Mouse (Mus musculus) urinary bladder, adult 18-20 months (tissue): Measurements from ENCODE around the gene Apof.

Experiments
- DNase-seq, 2 experiments: peaks; one replicate each; pipeline ENCODE4 v3.0.0; 2022; ENCODE audit warnings: low spot score in 2 of 2, mixed read lengths in 2 of 2

Apof gene

DNA sequence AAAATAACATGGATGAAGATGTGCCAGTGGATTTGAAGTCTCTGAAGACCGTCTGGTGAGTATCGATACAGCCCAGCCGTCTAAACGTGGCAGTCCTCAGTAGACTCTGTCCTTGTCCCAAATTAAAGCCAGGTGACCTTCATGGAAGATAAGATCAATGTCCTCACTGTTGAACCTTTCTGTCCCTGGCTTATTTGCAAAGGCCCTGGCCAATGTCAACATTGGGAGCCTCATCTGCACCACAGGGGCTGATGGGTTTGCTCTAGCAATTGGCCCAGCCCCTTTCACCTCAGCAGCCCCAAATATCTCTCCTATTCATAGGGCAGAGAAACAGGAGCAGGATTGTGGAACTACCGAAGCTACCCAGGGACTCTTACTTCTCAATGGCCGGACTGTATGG is at the start of gene Apof:
Gene Apof (plus strand): TSS at position 301 of the 400 bp plus-strand sequence.
- DNase-seq: no peak

DNA sequence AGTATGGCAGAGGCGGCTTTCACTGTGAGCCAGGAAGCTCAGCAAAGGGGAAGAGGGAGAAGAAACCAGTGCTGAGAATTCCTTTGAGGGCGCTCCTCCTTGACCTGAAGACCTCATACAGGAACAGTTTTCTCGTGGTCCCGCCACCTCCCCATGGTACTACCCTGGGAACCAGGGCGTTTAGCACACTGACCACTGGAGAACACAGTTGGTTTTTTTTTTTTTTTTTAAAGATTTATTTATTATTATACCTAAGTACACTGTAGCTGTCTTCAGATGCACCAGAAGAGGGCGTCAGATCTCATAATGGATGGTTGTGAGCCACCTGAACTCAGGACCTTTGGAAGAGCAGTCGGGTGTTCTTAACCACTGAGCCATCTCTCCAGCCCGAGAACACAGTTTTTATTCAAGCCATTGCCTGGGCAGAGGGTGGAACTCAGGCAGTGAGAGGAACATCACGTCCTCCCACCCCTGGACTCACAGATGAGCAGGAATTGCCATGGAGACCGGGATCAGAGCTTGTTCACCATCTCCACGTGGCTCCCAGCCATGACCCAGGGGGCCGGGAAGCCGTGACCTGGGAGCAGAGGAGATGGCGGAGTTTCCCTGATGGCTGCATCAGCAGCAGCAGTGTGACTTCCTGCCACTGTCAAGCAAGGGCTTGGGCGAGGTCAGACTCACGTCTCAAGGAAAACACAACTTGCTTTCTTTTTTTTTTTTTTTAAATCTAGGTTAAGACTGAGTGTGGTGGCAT is 46.8 kb upstream of the Apof start:
- no peak for DNase-seq

DNA sequence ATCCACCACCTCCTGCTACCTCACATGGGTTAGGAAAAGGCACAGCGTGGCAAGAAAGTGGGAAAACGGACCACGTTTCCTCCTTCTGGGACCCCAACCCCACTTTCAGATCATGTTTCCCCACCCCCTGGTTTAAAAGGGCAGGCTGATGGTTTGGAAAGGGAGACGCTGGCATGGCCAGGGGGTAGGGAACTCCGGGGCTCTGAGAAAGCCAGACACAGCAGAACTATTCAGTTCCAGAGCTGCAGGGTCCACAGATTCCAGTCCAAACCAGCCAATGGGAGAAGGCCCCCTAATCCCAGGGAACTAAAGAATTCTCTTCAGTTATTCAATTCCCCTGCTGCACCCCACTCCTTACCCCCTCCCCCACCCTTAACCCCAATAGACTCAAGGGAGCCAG is 43.4 kb upstream of the Apof start:
- no peak for DNase-seq

DNA sequence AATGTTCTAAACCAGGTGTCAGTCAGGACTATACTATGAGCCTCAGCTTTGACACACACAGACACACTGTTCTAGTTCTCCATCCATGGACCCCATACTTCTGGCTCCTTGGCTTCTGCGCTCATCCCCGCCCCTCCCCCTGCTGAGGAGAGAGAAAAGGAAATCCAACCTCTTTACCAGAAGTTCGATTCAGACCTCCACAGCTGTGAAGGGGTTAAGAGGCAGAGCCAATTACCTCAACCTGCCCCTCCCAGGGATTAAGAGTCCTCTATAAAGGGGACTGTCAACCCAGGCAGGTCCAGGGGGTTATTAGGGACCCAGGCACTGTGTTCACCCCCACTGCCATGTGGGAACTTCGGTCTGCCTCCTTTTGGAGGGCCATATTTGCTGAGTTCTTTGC is 42.9 kb upstream of the Apof start, which contains the start of gene Mip:
Gene Mip (plus strand): TSS at position 301 of the 400 bp plus-strand sequence.
- DNase-seq: no peak

DNA sequence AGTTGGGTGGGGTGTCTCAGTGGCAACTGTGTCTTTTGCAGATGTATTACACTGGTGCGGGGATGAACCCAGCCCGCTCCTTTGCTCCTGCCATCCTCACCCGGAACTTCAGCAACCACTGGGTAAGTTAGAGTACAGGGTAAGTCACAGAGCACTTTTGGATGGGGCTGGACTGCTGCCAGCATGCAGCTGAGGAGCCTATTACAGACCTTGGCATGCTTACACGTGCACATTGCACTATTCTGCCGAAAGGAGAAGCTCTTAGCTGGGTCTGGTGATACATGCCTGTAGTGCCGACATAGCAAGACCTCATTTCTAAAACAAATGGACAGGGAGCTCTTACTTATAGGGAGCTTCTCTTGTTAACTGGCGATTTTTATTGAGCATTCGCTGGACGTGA is 40.9 kb upstream of the Apof start:
- no peak for DNase-seq

DNA sequence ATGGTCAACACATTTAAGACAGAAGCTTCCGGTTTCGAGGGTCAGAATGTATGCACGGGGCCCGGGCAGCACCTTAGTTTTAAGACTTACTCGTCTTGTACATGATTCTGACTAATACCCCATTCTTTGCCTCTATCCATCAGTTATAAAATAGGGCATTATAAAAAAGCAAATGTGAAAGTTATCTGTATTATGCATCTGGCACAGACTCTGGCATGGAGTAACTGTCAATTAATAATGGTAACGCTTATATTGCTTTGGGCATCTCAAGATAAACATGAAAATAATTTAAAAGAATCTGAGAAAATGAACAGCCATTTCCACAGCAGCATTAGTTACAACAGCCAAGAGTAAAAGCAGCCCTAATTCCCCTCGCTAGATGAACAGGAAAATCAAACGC is 40.5 kb upstream of the Apof start:
- DNase-seq: no peak

DNA sequence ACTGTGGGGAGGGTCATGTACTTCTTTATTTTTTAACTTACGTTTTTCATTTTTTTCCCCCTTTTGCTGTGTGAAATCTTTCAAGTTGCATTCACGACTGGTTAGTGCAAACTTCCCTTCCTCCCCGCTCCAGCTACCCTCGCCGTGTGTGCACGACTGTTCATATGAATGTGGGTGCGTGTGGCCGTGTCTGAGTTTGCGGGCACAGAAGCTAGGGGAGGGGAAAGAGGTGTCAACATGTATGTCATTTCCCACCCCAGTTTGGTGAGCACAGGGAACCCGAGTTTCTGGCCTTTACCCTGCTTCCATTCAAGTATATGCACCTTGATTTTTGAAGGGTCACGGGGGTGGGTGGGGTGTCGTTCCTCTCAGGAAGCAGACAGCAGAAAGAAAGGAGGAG is 37.9 kb upstream of the Apof start:
- DNase-seq: no peak

DNA sequence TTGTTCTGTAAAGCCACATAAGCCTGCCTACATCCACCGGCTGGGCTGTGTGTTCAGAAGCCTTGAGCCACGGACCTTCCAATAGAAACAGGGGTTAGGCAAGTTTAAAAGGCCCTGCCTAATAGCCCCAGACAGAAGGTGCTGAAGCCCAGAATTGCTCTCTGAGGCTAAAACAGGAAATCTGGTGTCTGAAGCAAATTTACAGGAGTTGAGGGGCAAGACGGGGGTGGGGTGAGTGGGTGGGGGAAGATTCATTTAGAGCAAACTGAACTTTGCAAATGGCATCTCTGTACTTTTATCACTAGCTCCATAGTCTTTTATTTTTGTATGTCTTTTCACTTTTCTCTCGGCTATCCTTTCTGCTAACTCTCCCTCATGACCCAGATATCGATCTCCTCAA is 37.3 kb upstream of the Apof start:
- no peak for DNase-seq

DNA sequence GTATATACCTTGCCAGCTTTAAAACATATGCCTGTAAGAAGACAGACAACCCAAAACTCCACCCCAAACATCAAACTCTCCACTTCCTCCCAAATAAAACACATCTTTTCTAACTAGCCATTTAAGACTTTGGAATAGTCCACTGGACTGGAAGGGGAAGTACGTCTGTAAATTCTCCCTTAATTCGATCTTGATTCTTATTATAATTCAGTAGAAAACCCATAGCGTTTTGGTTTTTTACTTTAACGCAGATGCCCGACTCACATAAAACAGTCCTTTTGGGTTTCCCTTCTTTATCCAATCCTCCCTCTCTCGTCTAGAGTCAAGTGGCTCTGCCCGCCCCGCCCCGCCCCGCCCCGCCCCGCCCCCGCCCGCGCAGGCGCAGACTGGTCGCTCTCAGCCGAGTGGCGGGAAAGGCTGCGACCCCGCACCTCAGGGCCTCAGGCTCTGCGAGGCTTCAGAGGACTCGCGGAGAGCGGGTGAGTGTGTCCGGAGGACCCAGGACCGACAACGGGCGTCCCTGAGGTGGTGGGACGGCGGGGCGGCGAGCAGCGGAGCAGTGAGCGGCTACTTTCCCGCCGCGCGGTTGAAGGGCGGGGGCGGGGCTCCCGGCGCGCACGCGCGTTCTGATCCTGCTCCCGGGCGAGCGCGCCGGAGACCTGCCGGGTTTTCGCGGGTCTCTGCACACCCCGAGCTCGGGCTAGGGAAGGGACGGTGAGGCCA is 36.6 kb upstream of the Apof start, which contains the start of gene Timeless:
Gene Timeless (plus strand): TSS at position 369 of the 723 bp plus-strand sequence.
- peak; percentile 69 to 95 for DNase-seq

DNA sequence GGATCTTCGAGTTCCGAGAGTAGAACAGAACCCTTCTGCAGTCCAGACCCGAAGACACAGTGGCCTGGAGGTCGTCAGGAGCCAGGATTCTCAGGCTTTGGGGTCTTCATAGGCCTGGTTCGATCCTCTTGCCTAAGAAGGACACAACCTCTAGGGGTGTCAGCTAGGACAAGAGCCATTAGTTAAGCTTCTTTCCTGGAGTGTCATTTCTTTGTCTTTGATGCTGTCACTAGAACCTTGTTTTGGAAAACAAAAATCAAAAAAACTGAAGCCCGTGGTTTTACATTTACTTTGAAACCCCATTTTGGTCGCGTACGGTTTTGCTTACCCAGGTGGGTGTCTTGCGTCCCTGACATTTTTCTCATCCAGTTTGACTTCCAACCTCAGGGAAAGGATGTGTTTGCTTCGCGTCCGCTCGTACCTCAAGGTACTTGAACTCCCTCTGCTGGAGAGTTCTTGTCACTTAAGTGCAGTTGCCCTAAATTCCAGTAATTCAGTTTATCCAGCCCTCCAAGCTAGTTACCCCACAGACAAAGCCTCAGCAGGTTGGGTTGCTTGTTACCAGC is 36.0 kb upstream of the Apof start:
- peak; percentile 19 to 37 for DNase-seq

DNA sequence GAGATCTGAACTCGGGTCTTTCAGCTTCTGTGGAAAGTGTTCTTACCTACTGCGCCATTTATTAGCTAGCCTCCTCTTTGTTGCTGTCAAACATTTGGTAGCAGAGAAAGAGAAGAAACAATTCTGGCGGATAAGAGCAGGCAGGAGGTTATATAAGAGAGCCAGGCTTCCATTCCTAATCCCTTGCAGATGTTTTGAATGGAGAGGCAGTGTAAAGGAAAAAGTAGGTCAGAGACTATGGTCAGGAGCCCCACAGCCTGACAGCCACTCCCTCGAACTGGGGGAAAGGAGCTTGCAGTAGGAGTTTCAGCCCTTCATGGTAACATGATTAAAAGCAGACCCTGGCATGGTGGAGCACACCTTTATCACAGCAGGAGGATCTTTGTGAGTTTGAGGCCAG is 32.1 kb upstream of the Apof start:
- no peak for DNase-seq

DNA sequence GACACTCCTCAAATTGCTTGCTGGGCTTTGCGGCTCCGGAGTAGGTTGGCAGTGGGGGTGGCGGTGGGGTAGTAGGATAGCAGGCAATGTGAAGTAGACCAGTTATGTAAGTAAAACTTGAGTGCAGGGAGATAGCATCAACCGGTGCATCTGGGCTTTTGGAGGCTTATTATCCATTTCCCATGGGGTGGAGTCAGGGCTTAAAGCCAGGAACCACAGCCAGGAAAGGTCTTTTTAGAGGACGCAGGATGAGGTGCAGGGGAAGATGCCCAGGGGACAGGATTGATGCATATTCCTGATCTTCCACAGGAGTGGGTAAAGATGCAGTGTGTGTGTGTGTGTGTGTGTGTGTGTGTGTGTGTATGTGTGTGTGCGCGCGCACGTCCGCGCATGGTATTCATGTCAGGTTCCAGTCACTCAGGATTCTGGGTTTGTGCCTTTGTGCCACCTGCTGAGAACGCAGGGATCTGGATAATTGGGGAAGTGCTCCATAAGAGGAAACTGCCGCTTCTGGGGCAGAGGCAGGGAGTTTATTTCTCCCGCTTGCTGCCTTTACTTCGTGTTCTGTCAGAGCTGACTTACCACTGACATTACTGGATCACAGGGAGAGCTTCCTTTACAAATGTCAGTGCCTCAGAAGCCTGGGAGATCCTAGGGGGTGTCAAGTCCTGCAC is 30.5 kb upstream of the Apof start:
- DNase-seq: no peak

DNA sequence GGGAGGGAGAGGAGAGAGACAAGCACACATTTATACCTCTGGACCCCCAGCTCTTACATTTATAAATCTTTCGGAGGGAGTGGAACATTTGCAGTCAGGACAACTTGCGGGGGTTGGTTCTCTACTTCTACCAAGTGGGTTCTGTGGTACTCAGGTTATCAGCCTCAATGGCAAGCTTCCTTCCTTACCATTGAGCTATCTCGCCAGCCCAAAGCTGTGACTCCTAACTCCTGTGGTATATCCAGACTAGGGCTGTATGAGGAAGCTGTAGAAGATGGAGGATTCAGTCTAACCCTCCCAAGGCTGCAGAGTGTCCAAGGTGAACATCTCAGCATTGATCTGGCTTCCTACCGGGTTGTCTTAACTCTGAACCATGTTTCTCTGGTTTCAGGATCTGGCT is 29.3 kb upstream of the Apof start:
- no peak for DNase-seq

DNA sequence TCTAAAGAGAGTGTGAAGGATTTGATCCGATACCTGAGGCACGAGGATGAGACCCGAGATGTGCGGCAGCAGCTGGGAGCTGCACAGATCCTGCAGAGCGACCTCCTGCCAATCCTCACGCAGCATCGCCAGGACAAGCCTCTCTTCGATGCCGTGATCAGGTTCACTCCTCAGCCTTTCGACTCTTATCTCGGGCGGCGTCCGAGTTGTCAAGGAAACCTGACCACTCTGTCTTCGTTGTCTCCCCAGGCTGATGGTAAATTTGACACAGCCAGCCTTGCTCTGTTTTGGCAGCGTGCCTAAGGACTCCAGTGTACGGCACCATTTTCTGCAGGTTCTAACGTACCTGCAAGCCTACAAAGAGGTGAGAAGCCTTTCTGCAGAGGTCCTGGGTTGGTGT is 28.3 kb upstream of the Apof start:
- no peak for DNase-seq

DNA sequence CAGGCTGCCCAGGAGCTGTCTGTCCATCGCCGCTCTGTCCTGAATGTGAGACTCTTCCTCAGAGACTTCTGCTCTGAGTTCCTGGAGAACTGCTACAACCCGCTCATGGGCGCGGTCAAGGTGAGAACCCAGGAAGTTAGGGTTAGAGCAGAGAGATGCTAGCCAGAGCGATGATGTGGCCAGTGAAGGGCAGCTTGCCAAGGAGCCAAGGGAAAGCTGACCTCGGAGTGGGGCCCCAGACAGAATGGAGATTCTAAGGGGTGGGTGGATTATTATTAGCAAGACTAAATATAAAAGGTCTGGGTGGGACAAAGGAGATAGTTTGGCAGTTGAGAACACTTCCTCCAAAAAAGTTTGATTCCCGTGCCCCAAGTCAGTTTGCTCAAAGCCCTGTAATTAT is 25.2 kb upstream of the Apof start:
- no peak for DNase-seq

DNA sequence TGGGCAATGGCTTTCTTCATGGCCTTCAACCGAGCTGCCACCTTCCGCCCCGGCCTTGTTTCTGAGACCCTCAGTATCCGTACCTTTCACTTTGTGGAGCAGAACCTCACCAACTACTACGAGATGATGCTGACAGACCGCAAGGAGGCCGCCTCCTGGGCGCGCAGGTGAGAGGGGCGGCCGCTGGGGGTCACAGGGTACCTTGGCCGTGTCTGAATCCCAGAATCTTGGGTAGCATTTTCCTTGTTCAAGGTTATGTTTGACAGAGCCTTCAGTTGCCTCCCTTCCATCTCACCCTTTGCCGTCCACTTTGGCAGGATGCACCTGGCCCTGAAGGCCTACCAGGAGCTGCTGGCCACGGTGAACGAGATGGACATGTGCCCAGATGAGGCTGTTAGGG is 24.4 kb upstream of the Apof start:
- no peak for DNase-seq

DNA sequence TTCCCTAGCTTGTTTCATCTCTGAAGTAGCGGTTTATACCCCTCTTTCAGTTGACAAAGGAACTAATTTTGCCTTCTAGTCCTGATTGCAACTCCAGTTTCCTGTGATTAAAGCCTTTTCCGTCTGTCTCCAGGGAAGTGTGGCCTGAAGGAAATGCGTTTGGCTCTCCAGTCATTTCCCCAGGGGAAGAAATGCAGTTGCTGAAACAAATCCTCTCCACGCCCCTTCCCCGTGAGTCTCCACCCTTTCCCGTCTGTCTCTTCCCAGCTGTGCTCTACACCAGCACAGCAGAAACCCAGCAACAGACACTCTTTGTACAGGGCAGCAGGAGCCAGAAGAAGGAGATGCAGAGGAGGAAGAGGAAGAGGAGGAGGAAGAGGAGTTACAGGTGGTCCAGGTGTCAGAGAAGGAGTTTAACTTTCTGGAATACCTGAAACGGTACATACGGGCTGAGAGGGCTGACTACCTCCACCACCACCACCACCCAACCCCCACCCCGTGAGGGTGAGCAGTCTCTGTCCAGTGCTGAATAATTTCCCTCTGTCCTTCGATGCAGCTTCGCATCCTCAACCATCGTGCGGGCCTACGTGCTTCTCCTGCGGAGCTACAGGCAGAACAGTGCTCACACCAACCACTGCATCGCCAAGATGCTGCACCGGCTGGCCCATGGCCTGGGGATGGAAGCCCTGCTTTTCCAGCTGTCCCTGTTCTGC is 21.3 kb upstream of the Apof start:
- no peak for DNase-seq

DNA sequence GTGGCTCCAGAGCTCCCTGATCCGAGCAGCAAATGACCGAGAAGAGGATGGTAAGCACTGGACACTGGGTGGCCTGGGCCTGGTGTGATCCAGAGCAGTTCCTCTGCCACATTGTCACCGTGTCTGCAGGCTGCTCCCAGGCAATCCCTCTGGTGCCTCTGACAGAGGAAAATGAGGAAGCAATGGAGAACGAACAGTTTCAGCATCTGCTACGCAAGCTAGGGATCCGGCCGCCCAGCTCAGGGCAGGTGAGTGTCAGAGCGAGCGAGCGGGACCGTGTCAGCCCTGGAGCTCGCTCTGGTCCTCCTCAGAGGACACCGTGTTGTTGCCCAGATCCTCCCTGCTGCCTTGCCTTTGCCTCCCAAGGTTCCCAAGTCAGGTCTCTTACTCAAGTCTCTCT is 17.9 kb upstream of the Apof start:
- DNase-seq: no peak

DNA sequence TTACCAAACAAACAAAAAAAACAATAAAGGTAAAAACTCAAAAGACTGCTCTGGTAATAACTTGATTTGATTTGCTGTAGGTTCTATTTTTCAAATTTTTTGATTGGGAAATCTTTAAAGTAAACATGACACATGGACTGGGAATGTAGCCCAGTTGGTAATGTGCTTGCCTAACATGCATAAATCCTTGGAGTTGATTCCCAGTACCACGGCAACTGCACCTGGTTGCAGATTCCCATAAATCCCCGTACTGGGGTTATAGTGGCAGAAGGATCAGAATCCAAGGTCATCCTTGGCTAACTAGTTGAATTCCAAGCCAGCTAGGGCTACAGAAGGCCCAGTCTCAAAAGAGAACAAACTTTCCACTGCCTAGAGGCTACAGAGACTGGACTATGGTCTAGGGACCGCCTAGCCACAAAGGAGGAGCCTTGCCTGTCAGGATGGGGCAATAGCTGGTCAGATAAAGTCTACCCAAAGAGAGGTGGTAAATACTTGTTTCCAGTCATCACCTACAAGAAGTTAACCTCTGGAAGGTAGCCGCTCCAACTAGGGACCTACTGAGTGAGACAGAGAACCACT is 14.7 kb upstream of the Apof start, which contains the start of gene Apon:
Gene Apon (plus strand): TSS at position 420 of the 579 bp plus-strand sequence.
- no peak for DNase-seq

DNA sequence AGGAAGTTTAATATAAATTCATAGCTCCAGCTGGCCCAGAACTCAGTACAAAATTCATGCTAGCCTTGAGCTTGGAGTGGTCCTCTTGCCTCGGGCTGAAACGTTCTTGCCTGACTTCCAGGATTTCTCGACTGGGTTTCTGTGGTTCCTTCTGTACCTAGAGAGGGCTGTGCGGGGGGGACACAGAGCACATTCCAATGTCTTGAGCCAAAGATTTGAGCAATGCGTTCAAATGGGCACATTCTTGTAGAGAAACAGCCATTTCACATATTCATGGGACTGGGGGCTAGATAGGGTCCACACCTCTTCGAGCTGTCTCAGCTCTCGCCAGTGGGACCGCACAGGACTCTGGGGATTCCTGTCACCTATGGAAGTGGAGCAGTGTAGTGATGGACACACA is 12.5 kb upstream of the Apof start:
- no peak for DNase-seq

DNA sequence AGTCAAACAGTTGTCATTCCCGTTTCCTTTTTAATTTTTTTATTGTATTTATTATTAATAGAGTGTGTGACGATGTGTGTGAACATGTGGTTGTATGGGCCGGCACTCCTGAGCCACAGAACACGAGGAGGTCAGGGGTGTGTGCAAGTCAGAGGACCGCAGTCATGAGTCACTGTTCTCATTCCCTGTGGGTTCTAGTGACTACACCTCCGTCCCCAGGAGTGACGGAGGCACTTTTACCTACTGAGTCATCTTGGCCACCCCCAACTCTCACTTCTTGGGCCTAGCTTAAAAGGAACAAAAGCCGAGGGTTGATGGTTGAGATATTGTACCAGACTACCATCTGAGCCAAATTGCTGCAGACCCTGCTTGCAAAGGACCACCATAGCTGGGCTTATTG is 12.1 kb upstream of the Apof start:
- no peak for DNase-seq
